Mouse (Mus musculus): ENCODE data around the gene Fam98a. TPM values are rescaled to one million over a fixed set of nuclear protein-coding genes. Genes with fewer than 3 reads are reported as not detected.

Fam98a gene
- total RNA-seq (2023) = 10 to 100 TPM; 45.4 to 61.5 TPM

GRCm38 (mm10) chr17:75551512-75552400 is at the start of gene Fam98a:
Gene Fam98a (minus strand): TSS chr17:75551946.

Other genes with a start within 250 kb of the Fam98a start
- 100 to 1,000 TPM; 169 to 211 TPM for gene Rasgrp3, start 116.0 kb downstream of the Fam98a start, total RNA-seq (2023)